Mouse (Mus musculus) embryonic fibroblast, embryonic 13.5 days (primary cell): ENCODE results near the gene Iqsec1. TPM values are rescaled to one million over a fixed set of nuclear protein-coding genes. Genes with fewer than 3 reads are reported as not detected.

Experiments
- H3K27ac ChIP-seq: 2 replicates; pipeline ENCODE4 v1.5.1; 2012; ENCODE audit warnings: low read length, control low read depth, inconsistent platforms; ENCODE audit not compliant: insufficient read depth
- H3K4me1 ChIP-seq: 2 replicates; pipeline ENCODE4 v1.6.1; 2011; ENCODE audit warnings: low read length; ENCODE audit not compliant: control insufficient read depth, insufficient read depth
- H3K4me3 ChIP-seq: 2 replicates; pipeline ENCODE4 v1.5.1; 2011; ENCODE audit warnings: mild to moderate bottlenecking, control low read depth, low read length; ENCODE audit not compliant: insufficient read depth
- CTCF ChIP-seq: IDR thresholded peaks from 2 replicates; pipeline ENCODE4 v1.5.1; 2011; ENCODE audit warnings: mild to moderate bottlenecking, control low read depth, low read length, moderate library complexity, borderline replicate concordance; ENCODE audit not compliant: insufficient read depth
- POLR2A ChIP-seq: IDR thresholded peaks from 2 replicates; pipeline ENCODE4 v1.6.1; 2011; ENCODE audit warnings: low read depth, mild to moderate bottlenecking, control low read depth, low read length, moderate library complexity
- polyA plus RNA-seq: library from polyadenylated mRNA; stranded (reverse); fragments of >200 nt; gene quantifications from 2 replicates; pipeline ENCODE4 v1.2.4, GENCODE M21; 2011; ENCODE audit warnings: low read depth; ENCODE audit not compliant: missing spikeins, insufficient read length

The Iqsec1 gene
- polyA plus RNA-seq, 1 experiment = 56.0 TPM

DNA sequence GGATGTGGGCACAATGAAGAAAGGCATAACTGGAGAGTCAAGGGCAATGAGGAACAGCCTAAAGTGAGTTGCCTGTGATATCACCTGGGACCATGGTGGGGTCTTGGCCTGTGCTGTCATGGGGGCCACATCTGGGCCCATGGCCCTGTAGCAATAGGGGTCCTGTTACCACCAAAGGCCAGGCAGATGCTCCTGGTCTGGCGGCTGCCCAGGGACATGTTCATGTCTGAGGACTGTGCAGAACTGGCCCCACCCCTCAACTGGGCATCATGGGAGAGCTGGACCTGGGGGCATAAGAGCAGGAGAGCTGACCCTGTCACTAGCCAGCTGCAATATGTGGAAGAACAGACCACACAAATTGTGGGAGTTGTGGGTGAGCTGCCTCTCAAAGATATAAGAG lies 130.6 kb downstream of the Iqsec1 start:
- TF ChIP-seq POLR2A (no peak), CTCF (no peak)
- H3K27ac ChIP-seq = no peak overlapping the region
- H3K4me1 ChIP-seq = no peaks in the 10 kb centered on the region
- no peak overlapping the region for H3K4me3 ChIP-seq

DNA sequence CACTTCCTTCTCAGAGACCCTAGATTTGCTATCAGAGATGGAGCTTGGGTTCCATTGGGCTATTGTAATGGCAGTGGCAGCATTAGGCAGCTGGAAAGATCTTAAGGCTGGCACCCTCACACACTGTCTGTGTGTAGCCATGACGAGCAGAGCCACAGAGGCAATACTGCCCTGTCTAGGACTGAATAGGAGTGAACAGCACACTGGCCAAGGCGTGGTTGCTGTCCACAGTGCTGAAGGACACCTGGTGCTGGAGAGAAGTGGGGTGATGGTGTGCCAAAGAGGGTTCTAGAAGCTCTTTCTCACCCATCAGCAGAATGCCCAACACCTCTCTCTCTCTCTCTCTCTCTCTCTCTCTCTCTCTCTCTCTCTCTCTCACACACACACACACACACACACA lies 136.1 kb downstream of the Iqsec1 start:
- Histone ChIP-seq H3K4me3 (no peak overlapping the region), H3K27ac (no peak overlapping the region), H3K4me1 (no peaks in the 10 kb centered on the region)
- TF ChIP-seq CTCF (no peak), POLR2A (no peak)

DNA sequence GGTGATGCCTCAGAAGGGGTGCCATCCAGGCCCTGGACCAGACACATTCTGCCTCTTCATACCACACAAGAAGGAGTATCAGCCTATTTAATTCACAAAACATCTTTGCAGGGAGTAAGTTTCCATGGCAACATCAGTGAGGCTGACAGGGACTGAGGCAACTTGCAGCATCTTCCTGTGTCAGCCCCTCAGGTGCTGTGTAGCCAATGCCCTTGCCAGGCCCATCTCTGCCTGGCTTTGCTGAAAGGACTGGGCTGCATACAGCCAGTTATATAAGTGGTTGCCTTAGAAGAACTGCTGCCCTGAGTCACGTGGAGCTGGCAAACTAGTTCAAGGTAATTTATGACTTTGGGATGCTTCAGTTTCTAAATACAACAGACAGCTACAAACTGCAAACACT lies 140.4 kb downstream of the Iqsec1 start:
- H3K4me3 ChIP-seq = no peak overlapping the region
- H3K27ac ChIP-seq = no peak overlapping the region
- TF ChIP-seq POLR2A = no peak
- no peak for TF ChIP-seq CTCF
- H3K4me1 ChIP-seq = no peaks in the 10 kb centered on the region

DNA sequence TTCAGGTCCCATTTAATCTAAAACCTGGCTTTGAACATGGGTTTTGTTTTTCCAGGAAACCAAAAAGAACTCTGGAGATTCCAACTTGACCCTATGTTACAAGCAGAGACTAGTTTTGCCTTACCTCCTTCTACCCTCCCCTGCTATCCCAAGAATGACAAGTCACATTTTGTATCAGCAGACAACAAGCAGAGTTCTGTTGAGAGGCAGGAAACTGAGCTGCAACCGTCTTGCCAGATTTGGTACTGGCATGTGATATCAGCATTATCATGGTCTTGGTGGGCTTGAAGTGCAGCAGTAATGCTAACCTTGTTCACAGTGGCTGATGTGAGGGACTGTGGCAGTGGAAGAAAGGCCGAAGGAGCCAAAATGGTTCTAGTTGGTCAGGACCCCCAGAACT lies 141.0 kb downstream of the Iqsec1 start:
- H3K4me3 ChIP-seq = no peak overlapping the region
- TF ChIP-seq POLR2A (no peak), CTCF (no peak)
- H3K4me1 ChIP-seq = no peaks in the 10 kb centered on the region
- H3K27ac ChIP-seq = no peak overlapping the region

DNA sequence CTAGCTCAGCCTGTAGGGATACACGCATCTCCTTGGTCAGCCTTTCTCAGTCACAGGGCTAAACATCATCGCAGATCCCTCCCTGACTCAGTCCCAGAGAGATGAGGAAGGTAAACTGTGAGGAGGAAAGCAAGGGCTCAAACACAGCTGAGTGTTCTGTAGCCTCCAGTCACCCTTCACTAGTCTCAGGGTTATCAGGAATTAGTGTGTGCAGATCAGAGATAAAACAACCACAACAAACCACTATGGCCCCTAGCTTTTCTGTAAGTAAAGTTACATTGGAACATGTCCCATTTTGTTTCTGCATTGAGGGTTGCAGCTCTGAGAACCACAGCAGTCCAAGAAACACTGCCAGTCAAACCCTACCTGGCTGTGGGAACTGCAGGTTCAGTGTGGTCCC lies 148.5 kb downstream of the Iqsec1 start:
- H3K27ac ChIP-seq = no peak overlapping the region
- no peak overlapping the region for H3K4me3 ChIP-seq
- TF ChIP-seq CTCF (no peak), POLR2A (no peak)
- H3K4me1 ChIP-seq = no peaks in the 10 kb centered on the region

DNA sequence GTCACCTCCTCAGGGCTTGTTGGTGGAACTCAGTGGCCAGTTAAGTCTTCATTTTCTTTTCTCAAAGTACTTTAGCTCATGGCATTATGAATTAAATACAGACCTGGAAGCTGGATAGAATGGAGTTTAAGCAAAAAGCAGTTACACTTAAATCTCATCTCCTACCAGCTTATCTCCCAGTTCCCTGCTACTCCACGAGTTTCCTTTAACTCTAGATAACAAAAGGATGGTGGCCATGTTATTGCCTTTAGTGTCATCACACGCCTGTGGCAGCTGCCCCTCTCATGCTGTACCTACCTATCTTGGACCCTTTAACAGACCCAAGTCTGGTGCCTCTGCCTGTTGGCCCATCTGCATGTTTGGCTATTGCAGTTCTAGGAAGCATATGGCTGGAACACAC lies 151.7 kb downstream of the Iqsec1 start:
- Histone ChIP-seq H3K4me3 (no peak overlapping the region), H3K4me1 (no peaks in the 10 kb centered on the region), H3K27ac (no peak overlapping the region)
- no peak for TF ChIP-seq POLR2A

DNA sequence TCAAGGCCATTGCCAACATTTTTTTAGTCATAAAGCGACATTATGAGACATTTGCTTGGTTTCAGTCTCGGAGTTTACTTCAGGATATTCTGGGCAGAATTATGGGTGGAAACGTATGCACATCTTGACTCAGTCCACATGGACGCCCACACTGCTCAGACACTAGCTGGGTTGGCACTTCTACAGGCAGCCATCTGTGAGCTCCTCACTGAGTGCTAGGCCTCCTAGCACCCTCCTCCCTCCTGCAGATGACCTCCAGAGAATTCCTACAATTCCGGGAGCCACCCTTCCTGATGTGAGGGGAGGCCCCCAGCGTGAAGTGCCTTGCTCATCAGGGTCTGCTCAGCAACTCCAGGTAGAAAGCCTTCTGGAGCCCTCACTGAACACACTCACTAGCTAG lies 158.9 kb downstream of the Iqsec1 start:
- Histone ChIP-seq H3K4me3 (no peak overlapping the region), H3K27ac (no peak overlapping the region), H3K4me1 (no peaks in the 10 kb centered on the region)
- TF ChIP-seq POLR2A = no peak
- TF ChIP-seq CTCF = no peak

DNA sequence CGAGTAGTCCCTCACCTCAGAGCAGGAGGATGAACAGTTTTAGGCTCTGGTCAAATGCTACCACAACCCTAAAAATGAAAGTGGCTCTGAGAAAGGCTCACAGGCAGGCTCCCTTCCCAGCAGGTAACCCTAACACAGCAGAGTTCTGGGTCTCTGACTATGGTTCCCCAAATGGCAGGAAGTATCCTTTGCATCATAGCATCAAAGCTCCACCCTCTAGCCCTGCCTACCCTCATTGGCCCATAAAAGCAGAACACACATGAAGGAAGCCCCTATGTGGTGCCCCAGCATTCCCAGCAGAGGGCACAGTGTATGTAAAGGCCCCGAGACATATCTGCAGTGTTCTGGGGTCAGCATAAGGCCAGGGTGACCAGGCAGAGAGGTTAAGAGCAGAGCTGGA lies 163.4 kb downstream of the Iqsec1 start:
- Histone ChIP-seq H3K4me1 (no peaks in the 10 kb centered on the region), H3K27ac (no peak overlapping the region), H3K4me3 (no peak overlapping the region)
- TF ChIP-seq POLR2A (no peak), CTCF (no peak)

DNA sequence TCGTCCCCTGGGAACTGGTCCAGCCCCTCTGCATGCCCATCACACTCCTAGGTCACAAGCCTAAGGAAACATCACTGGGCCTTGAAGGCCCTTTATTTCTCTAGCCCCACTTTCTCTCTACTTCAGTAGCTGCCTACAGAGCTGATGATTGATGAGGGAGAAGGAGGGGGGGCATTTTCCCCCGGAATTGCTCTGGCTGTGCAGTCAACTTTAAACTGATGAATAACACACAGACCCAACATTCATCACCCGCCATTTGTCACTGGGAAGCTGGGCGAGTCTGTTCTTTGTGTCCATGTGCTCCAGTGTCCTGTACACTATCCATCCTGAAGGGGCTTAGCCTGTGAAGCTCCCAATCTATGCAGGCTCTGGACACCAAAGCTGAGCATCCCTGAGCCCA lies 165.2 kb downstream of the Iqsec1 start:
- no peak overlapping the region for H3K27ac ChIP-seq
- H3K4me1 ChIP-seq = no peaks in the 10 kb centered on the region
- no peak overlapping the region for H3K4me3 ChIP-seq
- no peak for TF ChIP-seq POLR2A
- TF ChIP-seq CTCF = no peak

DNA sequence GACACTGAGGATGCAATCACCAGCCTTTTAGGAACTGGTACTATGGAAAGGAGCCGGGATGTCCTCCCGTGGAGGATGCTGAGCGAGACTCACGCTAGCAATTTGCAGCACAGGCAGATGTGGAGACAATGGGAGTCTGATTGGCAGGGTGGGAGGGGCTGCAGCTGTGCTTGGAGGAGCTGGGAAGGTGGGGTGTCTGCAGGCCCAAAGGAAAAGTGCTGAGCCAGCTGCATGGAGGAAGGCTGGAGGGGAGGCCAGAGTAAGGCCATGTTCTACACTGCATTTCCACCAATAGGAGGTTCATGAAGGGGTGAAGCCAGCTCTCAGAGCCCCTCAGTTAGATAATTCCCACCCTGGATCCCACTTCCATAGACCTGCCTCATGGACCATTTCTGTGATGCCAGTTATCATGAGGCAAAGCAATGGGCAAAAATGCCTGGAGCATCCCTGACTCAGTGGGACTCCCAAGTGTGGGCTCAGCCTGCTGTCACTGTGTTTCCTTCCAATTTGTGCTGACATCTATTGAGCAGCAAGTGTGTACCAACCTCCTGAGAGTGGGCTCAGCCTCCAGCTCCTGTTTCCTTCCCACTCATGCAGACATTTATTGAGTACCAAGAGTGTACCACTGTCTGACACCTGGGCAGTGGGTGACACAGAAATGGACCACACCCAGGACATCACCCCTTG lies 166.4 kb downstream of the Iqsec1 start:
- Histone ChIP-seq H3K4me1 (no peaks in the 10 kb centered on the region), H3K4me3 (no peak overlapping the region), H3K27ac (no peak overlapping the region)
- TF ChIP-seq CTCF = no peak
- TF ChIP-seq POLR2A = no peak

DNA sequence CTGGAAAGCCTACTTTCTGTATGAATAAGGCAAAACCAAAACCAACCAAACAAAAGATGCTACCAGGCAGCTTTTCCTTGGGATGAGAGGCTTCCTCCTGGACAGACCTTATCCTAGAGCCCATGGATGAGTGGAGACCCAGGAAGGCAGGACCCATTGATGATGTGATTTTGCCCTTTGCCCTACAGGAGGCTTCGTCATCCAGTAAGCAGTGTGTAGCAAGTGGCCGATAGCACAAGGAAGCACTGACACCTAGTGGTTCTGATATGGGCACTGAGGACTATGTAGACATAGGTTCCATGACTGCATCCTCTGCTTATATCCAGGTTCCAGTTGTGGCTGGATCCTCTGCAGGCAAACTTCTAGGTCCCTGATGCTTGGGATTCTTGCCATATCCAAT lies 168.6 kb downstream of the Iqsec1 start:
- TF ChIP-seq POLR2A (no peak), CTCF (peak; percentile 63; the same call in 1 of the 2 replicates)
- no peak overlapping the region for H3K4me3 ChIP-seq
- no peaks in the 10 kb centered on the region for H3K4me1 ChIP-seq
- no peak overlapping the region for H3K27ac ChIP-seq
